Mouse (Mus musculus): ENCODE measurements around the gene Ski. TPM values are rescaled to one million over a fixed set of nuclear protein-coding genes. Genes with fewer than 3 reads are reported as not detected.

The Ski gene
- total RNA-seq, 2 experiments from 2014 or later, result 47.5 to 60.6 TPM

DNA sequence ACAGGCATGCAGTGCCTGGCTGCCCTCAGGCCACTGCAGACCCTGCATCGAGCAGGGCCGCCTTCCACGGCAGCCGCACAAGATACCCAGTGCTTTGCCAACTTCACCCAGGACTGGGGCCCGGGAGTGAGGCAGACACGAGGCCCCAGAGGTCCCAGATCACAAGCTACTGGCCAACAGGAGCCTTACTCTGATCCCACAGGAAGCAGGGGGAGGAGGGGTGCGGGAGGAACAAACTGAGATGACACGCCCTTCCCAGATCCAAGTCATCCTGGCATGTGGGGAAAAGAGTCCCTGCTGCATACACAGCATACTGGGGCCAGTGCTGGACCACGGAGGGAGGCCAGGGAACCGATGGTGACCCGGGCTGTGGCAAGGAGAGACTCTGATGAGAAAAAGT is 67.4 kb downstream of the Ski start:
- DNase-seq (ENCODE audit: low spot score in 2 of 2), result no peak

DNA sequence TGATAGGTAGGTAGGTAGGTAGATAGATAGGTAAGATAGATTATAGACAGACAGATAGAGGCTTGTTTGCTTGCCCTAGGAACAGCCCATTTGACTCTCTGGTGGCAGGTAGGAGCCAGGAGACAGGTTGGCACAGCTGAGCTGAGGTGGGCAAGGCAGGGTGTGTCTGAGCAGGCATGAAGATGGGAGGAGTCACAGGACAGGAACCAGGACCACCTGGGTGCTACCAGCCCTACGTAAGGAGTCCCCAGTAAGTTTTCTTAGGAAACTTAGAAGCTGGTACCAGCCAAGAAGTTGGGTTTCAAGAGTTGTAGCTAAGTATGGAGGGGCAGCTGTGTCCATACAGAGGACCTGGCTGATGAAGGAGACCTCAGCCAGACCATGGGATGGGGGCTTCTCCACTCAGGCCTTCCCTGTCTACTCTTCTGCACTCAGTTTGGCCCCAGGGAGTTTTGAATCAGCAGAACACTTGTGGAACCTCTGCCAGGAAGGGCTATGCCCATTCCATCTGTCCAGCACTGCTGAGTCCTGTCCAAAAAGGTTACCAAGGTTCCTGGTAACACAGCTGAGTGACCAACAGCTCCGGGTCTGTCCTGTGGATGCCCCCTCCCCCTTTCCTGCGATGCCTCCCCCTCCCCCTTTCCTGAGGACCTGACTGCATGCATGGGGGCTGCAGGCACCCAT is 68.9 kb downstream of the Ski start:
- no peak for DNase-seq (ENCODE audit: low spot score in 2 of 2)

DNA sequence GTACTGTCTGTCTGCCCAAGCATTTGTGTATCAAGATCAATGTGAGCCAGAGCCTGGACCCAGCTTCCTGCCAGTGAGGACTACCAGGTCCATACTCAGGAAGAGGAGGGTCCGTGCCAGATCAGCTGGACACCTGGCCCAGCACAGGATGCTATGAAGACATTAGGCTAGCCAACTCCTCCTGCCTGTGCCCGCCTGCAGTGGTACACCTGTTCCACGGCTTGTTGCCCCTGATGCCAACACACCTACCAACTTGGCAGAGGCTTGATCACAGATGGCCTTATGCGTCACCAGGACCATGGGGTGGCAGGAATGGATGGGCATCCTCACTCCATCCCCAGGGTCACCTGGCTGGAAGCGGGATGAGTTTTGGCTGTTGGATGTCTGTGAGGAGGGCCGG is 69.9 kb downstream of the Ski start:
- DNase-seq (ENCODE audit: low spot score in 2 of 2), result no peak

DNA sequence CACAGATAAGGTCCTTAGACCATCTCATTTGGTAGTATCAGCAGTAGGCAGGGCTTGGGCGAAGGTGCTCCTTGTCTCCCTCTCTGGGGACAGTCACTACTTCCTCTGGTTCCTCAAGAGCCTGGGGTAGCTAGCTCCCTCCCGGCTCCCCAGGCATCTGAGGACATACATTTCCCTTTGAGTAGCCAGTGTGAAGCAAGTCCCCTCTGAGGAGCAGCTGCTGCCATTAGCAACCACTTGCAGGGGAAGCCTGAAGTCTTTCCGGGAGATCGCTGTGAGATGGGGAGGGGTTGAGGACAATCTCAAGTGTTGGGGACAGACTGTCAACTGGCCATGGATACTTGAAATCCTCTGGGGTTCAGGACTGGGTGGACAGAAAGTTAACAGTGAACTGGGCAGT is 70.5 kb downstream of the Ski start:
- no peak for DNase-seq (ENCODE audit: low spot score in 2 of 2)

DNA sequence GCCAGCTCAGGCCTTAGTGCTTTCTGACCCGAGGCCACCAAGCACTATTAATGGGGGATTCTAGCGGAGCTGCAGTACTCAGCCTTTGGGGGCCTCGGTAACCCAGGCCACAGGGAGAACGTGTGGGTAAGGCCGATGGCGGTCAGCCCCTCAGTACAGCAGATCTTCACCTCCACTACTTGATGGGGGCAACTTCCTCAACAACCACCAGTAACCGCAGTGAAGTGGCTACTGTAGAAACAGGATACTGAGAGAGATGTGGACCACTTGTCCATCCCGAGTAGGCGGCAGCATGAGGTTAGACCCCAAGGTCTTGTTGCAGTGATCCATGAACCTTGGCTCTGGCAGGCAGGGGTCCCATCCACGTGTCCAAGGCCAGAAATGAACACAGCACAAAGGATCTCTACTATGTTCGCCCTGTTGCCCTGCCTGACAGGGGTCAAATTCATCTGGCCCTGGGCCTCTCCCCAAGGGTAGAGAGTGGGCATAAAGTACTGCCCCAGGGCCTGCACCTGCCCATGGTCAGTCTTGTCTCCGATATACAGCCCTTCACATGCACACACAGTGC is 71.1 kb downstream of the Ski start:
- no peak for DNase-seq (ENCODE audit: low spot score in 2 of 2)

DNA sequence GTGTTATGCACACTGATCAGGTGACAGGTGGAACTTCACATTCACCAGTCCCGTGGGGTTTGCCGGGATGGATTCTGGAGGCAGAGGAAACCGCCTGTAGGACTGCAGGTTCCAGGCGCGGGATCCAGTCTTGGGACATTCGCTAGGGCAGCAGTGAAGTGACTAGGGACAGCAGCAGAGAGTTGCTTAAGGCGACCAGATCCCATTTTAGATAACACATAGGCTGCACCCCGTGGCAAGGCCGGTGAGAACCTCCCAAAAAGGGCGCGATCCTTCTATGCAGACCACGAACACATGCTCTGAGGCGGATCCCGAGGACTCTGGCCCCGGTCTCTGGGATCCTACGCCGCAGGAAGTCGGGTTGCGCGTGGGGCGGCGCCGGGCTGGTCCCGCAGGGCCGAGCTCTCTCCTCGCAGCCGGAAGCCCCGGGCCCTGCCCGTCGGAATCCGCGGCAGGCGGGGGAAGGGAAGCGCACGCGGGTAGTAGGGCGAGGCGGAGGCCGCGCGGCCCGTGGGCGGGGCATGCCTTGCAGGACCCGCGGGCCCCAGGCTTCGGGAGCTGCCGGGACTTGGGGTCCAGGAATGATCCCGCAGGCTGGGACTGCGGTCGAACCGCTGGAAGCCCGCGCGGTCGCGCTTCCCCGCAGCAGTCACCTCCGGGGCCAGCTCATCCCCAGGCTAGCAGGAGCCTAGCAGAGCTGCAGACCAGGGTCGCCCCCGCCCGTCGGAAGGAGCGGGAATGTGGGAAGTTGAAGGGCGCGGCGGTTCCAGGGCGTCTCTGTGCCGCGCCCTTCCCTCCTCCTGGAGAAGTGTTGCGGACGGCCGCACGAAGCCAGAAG is 71.9 kb downstream of the Ski start:
- DNase-seq (ENCODE audit: low spot score in 2 of 2), result peak; percentile 84 to 86

DNA sequence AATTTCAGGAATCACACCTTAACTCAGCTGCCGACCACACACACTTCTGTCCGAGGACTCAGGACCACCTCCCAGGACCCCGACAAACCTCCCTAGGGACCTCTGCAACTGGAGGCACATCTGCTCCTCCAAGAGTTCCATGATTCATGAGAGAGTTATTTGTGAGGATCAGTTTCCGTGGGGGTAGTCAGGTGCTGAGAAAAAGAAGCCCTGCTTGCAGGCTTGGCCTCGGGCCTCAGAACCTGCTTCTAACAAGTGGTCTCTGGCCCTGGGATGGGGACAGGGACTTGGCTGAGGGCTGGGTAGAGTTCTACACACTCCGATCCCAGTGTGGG is 72.5 kb downstream of the Ski start:
- DNase-seq (ENCODE audit: low spot score in 2 of 2), result no peak

DNA sequence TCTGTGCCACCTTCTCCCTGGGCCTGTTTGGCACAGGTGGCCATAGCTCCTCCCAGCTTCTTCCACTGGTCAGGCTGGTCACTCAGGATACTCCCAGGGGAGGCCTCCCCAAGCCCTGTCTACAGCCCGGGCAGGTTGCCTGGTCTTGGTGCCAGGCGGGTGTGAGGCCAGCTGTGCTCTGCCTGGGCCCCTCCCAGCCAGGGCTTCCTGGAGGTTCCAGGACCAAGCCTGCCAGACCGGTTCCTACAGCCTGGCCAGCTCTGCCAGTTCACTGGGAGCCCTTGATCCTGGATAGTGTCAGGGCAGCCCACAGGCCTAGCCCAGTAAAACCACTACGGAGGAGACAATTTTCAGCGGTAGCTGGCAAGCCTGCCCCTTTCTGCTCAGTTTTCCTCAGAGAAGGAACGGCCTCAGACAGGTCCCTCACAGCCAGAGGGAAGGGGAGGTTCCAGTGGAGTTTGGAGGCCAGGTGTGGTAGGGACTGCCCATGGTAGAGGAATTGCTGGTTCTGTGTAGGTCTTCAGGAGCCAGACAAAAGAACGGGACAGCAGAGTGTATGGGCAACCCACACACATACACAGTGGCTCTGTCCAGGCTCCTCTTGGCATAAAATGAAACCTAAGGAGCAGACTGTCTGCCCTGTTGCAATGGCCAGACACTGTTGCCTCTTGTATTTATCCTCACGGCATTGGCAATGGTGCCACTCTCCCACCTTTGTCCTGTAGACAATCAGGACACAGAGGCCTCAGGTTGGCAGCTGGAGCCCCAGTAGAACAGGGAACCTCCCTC is 73.3 kb downstream of the Ski start:
- no peak for DNase-seq (ENCODE audit: low spot score in 2 of 2)

DNA sequence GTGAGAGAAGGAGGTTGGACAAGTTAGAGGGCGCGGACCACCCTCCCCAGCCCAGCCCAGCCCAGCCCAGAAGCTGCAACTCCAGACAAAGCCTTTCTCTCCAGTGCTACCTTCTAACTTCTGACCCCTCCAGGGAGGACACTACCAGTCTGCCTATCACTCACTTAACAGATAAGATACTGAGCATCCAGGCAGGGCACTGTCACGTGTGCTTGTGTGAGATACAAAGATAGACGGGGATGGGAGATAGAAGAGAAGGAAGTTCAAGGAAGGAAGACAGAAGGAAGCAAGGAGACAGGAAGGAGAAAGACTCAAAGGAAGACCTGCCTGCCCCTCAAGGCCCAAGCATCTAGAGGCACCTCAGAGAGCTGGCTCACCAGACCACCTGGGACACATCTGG is 73.9 kb downstream of the Ski start:
- no peak for DNase-seq (ENCODE audit: low spot score in 2 of 2)

DNA sequence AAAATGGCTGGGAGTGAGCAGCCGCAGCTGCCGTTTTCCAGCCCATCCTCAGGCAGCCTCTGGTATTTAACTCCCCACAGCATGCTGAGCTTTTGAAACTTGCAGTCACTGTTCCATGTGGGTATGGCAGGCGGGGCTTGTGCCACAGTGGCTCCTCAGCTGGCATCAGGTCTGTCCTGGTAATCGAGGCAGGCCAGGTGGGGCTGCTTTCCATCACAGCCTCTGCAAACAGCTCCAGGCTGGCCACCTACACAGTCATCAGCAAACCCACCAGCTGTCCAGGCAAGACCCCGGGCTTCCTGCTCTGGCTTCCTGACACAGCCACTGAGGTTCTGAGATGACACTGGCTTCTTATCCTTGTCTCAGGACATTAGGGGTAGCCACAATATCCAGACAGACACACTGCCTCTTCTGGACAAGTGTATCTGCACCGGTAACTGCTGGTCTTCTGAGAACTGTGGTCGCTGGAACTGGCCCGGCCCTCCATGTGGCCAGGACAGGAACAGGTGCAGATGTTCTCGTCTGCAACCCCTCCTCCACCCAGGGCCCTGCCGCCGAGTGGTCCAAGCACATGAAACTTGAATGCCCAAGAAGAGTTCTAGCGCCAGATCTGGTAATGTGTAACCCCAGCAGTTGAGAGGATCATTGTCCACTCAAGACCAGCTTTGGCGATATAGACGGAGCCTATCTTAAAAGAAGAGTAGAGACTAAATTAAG is 76.1 kb downstream of the Ski start:
- no peak for DNase-seq (ENCODE audit: low spot score in 2 of 2)

DNA sequence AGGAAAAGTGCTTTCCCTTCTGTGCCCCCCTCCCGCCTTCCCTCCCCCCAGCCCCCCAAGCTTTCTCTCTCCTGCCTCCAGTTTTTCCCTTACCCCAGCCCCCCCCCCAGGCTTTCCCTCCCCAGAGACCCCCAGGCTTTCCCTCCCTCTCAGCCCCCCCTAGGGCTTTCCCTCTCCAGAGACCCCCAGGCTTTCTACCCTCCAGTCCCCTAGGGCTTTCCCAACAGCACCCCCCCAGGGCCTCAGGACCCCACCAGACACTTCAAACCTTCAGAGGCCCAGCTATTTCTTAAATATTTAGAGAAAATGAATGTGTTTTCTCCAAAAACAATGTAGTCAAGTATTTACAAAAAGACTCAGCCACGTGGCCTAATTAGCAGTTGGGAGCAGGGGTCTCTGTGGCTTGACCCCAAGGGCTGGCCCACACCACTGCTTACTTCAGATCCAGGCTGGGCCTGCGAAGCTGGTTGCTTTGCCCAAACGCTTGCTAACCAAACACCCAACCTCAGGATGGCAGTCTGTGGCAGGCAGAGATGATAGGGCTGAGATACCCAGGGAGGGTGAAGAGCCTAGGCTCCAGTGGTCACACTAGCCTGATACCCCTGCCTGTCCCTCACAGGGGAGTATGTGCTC is 77.7 kb downstream of the Ski start:
- no peak for DNase-seq (ENCODE audit: low spot score in 2 of 2)

DNA sequence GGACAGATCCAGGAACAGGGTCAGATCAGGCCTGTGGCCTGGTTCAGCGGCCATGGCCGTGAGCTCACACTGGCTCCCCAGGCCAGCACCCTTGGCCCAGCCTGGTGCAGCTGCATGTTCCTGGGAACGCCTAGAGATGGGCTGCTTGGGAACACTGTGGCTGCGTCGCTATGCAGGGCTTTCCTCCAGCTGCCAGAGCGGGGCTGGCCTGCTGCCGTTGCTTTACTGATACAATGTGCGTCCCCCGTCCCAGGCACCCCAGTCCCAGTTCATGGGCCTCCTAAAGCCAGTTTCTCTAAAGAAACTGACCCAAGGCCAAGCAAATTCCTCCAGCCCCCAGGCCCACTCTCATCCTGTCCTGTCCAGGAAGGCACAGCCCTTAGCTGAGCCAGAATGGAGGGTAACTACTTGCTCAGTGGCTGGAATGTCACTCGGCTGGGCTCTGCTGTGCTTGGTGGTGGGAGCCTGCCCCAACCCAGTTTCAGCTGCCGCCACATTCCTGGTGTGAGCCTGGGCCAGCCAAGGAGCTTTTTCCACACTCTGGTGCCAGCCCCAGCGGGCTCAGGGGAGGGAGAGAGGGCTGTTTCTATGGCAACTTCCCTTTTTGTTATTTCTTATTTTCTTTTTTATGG is 78.4 kb downstream of the Ski start:
- no peak for DNase-seq (ENCODE audit: low spot score in 2 of 2)

DNA sequence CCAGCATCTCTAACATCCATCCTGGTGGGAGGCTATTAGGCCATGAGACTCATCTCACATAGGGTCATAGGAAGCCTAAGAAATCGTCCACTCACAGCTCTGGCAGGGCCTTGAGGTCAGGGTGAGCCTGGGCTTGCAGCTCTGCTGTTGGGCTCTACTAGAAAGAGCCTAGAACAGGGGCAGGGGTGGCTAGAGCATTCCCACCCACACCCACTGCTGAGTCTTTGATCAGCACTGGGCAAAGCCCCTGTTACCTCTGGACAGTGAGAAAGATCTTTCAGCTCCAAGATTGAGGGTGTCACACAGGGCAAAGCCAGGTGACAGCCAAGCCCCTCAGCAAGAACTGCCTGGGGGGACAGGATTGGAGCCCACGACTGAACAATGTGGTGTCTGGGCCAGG is 79.0 kb downstream of the Ski start:
- no peak for DNase-seq (ENCODE audit: low spot score in 2 of 2)

DNA sequence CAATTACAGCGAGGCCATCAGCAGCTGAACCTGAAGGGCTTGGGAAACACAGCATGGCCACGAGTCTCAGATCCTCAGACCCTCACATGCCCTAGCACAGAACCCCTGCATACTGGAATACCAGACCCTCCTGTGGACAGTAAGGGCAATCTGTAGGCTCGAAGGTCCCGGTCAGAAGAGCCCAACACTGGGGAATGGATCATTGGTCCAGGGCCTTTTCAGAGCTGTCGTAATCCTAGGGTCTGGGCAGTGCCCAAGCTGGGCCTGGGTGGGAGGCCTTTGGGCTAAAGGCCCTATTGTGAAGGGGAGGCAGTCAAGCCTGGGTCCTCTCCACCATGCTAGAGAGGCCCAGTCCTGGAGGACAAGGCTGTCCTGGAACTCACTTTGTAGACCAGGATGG is 79.6 kb downstream of the Ski start:
- no peak for DNase-seq (ENCODE audit: low spot score in 2 of 2)

DNA sequence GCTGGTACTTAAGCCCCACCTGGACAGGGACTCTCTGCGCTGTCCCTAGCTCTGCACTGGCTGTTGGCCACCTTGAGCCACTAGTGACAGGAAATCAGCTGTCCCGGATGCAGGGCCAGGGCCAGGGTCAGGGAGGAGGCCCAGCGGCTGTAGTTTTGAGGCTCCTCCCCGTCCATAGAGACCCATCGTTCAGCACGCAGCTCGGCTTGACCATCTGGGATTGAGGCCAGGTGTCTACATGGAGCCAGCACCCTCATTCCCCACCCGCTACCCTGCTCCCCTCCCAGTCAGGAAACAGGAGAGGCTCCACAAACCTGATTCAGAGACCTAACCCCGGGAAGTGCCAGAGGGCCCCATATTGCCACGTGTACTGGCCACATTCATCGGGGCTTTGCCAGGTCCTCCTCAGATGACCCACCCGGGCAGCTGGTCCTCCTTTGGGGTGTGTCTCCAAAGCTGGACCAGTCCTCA is 81.6 kb downstream of the Ski start:
- DNase-seq (ENCODE audit: low spot score in 2 of 2), result no peak

DNA sequence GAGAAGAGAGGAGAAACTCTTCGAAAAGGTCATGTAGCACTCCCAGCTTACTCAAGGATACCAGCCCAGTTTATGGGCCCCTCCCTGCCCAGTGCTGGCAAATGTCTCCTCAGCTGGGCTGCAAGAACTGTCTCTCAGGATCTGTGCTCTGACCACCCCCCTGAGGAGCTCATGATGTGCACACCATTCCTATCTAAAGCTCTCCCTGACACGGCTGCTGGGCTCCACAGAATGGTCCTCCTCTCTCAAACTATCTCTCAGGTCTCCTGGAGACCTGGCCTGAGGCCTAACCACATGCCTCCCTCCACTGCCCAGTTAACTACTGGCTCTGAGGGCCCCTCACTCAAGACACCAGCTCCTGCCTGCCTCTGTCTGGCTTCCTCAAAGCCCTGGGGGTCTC is 82.2 kb downstream of the Ski start:
- DNase-seq (ENCODE audit: low spot score in 2 of 2), result no peak

DNA sequence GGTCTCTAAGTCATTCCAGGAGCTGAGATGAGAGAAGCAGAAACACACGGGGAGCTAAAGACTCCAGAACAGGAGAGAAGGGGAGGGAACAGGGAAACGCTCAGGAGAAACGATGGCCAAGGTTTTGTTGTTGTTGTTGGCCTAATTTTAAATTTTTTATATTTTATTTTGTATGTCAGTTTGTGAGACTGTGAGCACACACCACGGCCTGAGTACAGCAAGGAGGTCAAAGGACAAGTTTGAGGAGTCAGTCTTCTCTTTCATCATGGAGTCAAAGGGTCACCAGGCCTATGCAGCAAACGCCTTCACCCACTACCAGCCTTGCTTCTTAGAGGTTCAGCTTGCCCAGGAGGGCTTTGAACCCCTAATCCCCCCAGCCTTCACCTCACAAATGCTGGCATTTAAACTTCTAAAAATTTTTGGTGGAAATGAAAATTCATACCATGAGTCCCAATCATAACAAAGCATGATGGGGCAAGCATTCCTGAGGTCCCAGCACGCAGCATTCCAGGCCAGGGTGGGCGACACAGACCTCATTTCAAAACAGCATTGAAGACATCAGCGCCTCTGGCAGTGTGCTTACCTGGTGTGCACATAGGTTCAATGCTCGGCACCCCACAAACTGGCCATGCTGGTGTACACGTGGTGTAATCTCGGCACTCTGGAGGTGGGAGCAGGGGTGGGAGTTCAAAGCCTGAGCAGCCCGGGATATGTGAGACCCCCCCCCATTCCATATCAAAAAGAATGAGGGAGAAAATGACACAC is 82.9 kb downstream of the Ski start:
- DNase-seq (ENCODE audit: low spot score in 2 of 2), result no peak

DNA sequence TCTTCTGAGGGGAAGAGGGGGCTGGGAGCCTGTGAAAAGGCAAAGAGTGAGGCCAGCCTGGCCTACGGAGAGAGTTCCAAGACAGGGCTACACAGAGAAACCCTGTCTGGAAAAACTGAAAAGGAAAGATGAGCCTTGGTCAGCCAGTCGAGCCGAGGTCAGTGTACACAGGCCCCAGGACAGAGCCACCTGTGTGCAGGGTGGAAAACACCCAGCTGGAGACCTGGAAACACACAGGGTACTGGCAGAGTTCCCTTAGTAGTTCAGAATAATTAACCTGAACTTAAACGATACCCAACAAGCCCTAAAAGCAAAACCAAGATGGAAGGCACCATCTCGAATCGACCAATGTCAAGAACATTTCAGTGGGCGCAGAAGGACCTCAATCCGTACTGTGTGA is 83.9 kb downstream of the Ski start:
- DNase-seq (ENCODE audit: low spot score in 2 of 2), result no peak

DNA sequence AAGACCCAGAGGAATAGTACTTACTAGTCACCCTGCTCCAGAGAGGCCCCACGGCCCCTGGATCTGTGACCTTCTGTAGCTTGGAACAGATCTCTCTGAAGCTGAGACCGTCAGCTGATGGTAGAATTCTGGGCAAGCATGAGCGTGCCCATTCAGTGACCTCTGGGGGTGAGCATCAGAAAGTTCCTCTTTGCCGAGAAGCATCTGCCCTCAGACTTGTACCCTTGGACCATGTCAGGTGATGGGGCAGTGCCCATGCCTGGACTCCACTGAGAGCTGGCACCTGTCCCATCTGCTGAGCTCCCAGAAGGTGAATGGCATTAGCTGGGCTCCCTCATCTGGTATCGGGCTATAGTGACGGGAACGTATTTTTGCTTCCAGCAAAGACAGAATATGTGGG is 84.5 kb downstream of the Ski start:
- no peak for DNase-seq (ENCODE audit: low spot score in 2 of 2)
